Mouse (Mus musculus): ENCODE measurements around the gene Sfxn4. TPM values are rescaled to one million over a fixed set of nuclear protein-coding genes. Genes with fewer than 3 reads are reported as not detected.
"Not testable (repeated sequence)": the region's sequence is repeated elsewhere in the genome, so short reads cannot be mapped to it uniquely, and the experiment has no call there.

Gene Sfxn4
- polyA plus RNA-seq (2017; shearing (Covaris generic)) = 1 to 10 TPM; 3.8 to 9.3 (median 6.0) TPM

DNA sequence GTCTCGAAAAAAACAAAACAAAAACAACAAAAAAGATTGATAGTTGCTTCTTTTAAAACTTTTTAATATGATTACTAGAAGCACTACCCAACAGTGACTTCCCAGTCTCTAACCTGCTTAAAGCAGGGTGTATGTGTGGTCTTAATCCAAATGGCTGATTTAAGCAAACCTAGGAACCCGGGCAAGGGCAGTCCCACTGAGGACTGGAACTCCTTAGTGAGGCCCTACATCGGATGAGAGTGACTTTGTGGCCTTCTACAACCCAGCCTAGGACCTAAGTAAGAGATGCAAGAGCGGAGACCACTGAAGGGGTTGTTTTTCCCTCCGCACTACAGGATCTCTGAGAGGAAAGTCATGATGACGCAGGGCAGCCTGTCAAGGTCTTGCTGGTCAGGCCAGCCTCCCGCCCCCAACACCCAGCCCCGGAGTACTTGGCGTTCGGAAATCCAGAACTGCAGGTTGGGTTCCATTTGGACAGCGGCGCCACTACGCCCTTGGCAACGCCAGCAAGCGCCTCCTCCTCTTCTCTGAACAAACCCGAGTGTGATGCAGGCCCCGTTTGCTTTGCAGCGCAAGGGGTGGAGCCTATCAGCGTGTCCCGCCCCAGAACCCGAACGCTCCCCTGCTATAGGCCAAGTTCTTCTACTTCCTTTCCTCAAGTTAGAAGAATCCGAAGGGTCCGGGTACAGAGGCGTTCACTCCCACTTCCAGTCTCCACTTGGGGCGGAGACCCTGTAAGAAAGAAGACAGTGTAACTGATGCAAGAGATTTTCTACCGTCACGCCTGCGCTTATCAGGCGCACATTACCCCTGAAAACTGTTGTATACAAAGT is at the start of gene Sfxn4:
TSS of gene Sfxn4 (minus strand) at position 612 of the 833 bp plus-strand sequence.
- ATAC-seq = peak; percentile 100

DNA sequence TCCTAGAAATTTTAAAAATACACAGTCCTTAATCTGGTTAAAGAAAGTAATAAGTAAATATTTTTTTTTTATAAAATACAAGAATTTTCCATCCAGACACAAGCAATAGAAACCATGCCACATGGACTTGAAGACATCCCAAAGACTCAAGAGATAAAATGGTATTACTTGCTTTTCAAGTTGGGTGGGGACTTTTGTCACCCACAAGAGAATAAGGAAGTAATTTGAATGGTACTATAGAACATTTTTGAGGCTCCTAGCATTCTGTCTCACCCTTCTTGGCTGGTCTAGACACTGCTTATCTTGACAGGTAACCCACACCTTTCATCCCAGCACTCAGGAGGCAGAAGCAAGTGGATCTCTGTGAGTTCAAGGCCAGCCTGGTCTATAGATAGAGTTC is 49.0 kb upstream of the Sfxn4 start:
- no peak for ATAC-seq

- no peak for ATAC-seq
Measured at GRCm38 (mm10) chr19:60905477-60905876, 44.2 kb upstream of the Sfxn4 start.

DNA sequence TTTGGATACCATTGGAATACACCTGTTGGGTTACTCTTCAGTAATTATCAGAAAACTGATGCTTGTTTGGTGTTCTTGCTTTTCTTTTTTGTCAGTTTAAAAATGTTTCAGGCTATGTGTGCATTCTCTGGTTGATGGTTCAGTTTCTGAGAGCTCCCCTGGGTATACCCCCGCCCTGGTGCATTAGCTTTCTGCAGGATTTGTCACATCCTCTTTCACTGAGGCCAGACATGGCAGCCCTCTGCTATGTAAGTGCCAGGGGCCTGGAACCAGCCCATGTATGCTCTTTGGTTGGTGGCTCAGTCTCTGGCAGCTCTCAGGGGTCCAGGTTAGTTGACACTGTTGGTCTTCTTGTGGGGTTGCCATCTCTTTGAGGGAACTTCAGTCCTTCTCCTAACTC is 42.7 kb upstream of the Sfxn4 start:
- no peak for ATAC-seq

DNA sequence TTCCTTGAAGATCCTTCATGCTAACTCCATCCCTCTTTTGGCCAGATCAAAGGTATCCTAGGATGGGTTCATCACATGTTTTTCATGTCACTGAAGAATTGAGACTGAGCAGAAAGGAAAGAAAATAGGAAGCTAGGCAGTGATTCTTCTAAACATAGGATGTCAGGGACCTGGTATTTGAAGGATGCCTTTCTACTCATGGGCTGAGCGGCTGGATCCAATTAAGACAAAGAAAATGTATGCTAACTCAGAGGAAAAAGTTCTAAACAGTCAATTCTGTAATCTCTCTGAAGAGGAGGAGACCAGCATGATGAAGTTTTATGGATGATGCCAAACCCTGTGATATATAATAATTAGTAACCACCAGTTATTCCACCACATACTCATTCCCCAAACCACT is 41.9 kb upstream of the Sfxn4 start:
- ATAC-seq = no peak

DNA sequence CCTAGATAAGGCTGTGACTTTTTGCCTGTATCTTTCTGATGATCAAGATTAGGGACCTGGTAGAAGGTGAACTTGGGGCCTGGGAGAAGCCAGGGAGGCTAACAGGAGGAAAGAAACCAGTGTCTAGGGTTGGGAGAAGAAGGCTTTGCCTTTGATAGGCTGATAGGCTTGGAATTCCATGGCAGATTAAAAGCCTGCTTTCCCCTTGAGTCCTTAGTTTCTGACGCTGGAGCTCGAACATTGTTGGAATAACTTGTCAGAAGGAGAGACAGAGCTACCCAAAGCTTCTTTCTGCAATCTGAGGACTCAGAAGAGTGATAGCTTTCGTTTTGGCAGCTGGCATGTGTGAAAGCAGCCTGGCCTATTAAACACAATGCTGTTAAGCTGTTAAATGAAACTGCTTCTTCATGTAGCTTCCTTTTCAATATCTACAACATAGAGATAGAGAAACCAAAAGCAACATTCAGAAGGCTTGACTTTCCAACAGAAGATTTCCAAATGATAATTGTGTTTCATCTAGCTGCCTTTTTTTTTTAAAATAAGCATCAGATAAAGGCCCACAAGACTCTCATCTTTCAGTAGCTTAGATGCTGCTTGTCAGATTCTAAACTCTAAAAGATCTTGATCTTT is 34.1 kb upstream of the Sfxn4 start:
- peak; percentile 68 for ATAC-seq

DNA sequence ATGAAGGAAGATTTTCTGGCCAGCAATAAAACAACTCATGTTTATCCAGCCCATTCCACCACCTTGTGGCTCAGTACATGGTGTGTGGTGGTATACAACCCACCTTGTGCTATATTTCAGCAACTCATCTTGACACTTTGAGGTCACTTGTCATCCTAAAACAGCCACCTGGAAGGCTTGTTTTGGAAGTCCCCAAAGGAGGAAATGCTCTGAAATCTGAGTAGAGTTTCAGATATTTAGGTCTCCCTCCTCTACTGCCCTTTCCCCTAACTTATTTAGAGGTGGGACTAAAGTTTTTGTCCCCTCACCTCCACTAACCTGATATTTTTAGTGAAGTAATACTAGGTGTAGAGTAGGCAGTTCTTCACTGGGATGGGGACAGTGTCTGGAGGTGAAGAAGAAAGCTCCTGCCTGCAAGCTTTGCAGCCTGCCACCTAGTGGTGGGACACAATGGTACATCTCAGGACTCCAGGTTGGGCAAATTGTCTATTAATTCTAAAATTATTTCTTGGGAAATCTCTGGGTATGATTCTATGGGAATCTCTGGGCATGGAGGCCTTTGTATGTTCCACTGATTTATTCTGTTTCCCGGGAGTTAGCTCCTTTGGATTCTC is 30.8 kb upstream of the Sfxn4 start:
- ATAC-seq = peak; percentile 25

- ATAC-seq = no peak
Measured at GRCm38 (mm10) chr19:60891123-60891470, 29.8 kb upstream of the Sfxn4 start.

- ATAC-seq = no peak
Measured at GRCm38 (mm10) chr19:60890391-60891122, 29.3 kb upstream of the Sfxn4 start.

DNA sequence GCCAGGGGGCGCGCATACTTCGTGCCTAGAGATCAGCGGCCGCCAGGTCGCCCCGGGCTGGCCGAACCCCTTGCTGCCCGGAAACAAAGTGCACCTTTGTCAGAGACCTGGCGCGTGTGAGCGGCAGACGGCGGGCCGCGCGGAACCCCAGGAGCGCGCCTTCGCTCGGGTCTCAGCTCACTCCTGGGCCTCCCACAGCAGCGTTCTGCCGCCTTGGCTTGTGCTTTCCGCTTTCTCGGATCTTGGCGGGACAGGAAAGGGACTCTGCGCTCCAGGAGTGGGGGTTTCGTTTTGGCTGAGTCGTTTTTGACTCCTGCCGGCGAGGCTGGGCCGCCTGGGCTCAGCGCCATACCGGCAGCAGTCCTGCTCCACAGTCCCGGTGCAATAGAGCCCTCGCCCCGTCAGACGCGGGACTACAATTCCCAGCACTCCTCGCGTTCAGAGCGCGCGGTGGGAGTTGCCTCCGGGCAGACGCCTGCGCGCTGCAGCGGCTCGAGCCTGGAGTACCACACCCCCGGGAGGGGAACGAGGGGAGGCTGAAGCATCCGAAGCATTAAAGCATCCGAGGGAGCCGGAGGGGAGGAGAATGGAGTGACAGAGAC is 28.5 kb upstream of the Sfxn4 start, which contains the start of gene Grk5:
TSS of gene Grk5 (plus strand) at position 36 of the 602 bp plus-strand sequence.
- peak; percentile 95 for ATAC-seq

DNA sequence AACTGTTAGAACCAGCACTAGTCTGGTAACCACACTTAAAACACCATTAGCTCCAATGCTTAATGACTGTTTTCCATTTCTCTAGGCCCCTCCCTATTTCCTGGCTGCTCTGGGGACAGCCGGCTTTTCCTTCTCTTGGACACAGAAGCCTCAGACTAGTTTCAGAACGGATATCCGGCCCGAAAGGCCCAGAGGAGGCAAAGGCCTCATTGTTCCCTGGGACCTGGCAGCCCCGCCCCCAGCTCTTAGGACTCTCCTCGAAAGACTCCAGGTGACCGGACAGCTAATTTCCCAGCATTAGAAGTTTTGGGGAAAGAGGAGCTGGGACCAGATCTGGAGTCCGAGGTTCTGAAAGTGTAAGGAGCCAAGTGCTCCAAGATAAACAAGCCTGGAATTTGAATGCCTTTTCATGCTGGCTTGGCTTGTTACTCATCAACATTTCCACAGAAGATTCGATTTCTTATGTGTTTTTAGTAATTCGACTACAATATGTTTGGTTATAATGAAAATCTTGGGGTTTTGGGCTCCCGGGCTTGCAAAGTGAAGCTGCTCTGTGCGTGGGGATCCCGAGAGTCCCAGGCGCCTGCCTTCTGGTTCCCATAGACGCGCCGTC is 27.9 kb upstream of the Sfxn4 start:
- no peak for ATAC-seq

DNA sequence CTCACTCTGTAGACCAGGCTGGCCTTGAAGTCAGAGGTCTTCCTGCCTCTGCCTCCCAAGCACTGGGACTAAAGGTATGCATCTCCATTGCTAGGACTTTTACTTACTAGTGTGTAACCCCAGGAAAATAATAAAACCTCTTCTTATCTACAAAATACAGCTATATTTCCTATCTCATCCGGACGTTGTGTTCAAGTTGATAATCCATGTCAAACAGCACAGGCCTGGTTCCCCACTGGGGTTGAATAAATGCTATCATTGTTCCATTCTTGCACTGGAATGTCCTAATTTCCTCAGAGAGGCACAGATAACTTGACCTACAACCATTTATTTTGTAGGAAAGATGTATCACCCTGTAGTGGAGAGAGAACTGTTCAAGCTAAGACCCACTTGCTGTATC is 26.4 kb upstream of the Sfxn4 start:
- ATAC-seq = no peak

- ATAC-seq = no peak
Measured at GRCm38 (mm10) chr19:60883129-60883528, 21.9 kb upstream of the Sfxn4 start.

DNA sequence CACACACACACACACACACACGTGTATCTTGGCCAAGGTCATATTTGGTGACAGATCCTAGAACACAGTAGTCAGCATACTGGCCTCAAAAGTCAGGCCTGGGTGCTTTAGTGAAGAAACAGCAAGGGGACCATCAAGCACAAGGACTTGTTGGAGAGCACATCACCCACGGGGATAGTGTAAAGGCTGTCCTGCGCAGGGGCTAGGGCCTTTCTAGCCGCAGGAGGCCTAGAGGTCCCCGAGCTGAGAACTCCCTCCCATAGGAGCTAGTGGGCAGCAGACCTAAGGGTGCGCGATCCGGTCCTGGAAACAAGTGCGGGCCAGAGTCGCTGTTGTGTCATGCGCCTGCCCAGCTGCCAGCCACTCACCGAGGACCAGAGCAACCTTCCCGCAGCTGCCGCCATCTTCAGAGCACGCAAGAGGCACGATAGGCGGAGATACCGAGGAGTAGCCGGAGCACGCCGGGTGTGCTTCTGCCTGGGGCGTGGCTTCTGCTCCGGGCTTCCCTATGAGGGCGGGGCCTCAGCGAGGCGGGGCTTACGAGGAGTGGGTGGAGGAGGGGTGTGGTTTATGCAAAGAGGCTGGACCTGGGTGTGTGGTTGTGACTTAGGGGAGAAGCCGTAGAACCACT is 12.9 kb upstream of the Sfxn4 start, which contains the start of gene Prdx3:
TSS of gene Prdx3 (minus strand) at position 493 of the 631 bp plus-strand sequence.
- ATAC-seq = peak; percentile 98

GRCm38 (mm10) chr19:60873501-60873900 is 12.2 kb upstream of the Sfxn4 start:
- no peak for ATAC-seq

DNA sequence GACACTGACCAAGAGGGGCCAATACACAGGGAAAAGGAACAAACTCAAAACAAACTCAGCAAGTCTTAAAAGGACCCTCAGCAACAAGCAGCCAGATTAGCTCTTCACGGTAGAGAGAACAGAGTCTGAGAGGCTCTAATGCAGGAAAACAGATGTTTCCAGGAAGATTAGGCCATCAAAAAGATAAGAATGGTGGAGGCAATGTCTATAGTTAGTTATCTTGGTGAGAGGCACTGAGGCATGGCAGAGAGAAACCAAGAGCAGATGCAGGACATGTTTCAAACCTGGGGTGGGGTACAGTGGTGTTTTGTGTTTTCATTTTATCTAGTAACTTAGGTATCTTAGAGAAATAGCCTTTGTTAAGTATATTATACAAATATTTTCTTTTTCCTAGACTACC is 11.0 kb upstream of the Sfxn4 start:
- no peak for ATAC-seq

- ATAC-seq = no peak
Measured at GRCm38 (mm10) chr19:60871366-60871765, 10.1 kb upstream of the Sfxn4 start.

DNA sequence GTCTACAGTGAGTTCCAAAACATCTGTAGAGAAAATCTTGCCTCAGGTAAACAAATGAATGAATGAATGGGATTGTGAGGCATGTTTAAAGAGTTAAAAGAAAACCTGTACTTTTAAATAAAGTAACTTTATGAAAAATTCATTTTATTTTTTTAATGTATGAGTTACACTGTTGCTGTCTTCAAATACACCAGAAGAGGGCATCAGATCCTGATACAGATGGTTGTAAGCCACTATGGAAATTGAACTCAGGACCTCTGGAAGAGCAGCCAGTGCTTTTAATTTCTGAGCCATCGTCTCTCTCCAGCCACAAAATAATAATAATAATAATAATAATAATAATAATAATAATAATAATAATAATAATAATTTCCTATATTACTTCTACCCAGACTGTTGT is 9.2 kb upstream of the Sfxn4 start:
- no peak for ATAC-seq

DNA sequence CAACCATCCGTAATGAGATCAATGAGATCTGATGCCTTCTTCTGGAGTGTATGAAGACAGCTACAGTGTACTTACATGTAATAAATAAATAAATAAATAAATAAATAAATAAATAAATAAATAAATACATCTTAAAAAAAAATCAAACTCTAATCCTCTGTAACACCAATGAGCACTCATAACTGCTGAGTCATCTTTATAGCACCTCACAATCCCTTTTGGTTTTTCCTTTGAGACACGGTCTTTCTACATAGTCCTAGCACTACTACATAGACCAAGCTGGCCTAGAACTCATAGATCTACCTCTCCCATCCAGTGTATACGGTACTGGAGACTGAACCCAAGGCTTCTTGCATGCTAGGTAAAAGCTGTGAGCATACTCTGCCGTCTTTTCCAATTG is 4.9 kb upstream of the Sfxn4 start:
- not testable (repeated sequence) for ATAC-seq

- no peak for ATAC-seq
Measured at GRCm38 (mm10) chr19:60845731-60846130, 15.5 kb downstream of the Sfxn4 start.

DNA sequence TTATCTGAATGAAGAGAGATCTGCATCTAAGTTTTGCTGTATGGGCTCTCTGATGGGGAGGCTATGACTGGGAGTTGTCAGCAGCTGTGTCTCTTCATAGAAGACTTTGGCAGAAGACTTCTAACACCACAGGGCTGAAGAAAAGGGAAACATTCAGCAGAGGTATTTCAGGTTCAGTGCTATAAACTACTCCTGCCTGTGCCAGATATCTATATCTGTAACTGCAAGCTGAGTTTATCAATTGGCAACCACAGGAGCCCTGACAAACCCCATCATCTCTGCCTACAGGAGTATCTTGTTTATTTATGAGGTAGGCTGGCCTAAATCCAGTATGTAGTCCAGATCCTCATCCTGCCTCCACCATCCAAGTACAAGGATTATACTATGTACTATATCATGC is 18.0 kb downstream of the Sfxn4 start:
- no peak for ATAC-seq

GRCm38 (mm10) chr19:60837747-60838146 is 23.5 kb downstream of the Sfxn4 start:
- ATAC-seq = peak; percentile 87

All from inflammation-experienced regulatory T-cells, adult 6 months (primary cell).